Mouse (Mus musculus): ENCODE results near the gene Gm21882. TPM values are rescaled to one million over a fixed set of nuclear protein-coding genes. Genes with fewer than 3 reads are reported as not detected.
"Not testable (repeated sequence)": the region's sequence is repeated elsewhere in the genome, so short reads cannot be mapped to it uniquely, and the experiment has no call there.

Gene Gm21882
- total RNA-seq (2021) = not detected

DNA sequence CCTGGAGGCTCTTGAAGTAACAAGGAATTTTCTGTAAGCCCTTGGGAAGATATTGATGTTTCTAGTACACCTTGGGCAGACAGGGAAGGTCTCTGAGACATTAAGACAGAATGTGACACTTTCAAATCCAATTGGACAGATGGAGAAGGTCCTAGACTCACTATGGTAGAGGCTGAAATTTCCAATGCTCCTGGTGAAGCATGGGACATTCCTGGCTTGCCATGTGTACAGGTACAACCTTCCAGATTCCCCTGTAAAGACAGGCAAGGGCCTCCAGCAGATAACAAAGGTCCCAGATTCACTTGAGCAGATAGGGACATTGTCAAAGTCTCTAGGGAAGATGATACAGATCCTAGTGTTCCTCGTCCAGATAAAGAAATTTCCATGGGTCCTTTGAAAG is at the start of gene Gm21882:
TSS of gene Gm21882 (minus strand) at position 101 of the 400 bp plus-strand sequence.
- intact Hi-C loops (cut with DNase I); DNase-seq (ENCODE audit: low spot score in 2 of 2): not testable (repeated sequence)

Other genes starting within 250 kb of the Gm21882 start
- not detected for gene Gm21865, start 64.6 kb downstream of the Gm21882 start, total RNA-seq (2021)